ENCODE assay signal across 33 mouse cellular contexts in genomic region chr4:131805255-131805654, GRCm38 (mm10). TPM values are rescaled to one million over a fixed set of nuclear protein-coding genes. Genes with fewer than 3 reads are reported as not detected.
"Had no signal": no experiment of that assay in that cellular context is flagged by ENCODE, and none has a peak within 500 bp of the region (broad histone marks: within the 10 kb centered on the region; RNA-seq: fewer than 3 reads in every experiment).

No protein-coding gene starts in this region.

- H3K36me3 ChIP-seq: heart, embryonic 12.5 days; heart, embryonic 13.5 days; heart, embryonic 15.5 days; hindbrain, embryonic 12.5 days; hindbrain, embryonic 13.5 days; hindbrain, embryonic 15.5 days; intestine, embryonic 15.5 days had no signal

- H3K4me3 ChIP-seq: heart, embryonic 12.5 days; heart, embryonic 13.5 days; heart, embryonic 15.5 days; hindbrain, embryonic 10.5 days; hindbrain, embryonic 12.5 days; hindbrain, embryonic 13.5 days; hindbrain, embryonic 15.5 days; intestine, embryonic 15.5 days; kidney, embryonic 15.5 days; layer of hippocampus, adult 2 months; left cerebral cortex, adult 2 months had no signal

- H3K9ac ChIP-seq: heart, embryonic 12.5 days; heart, embryonic 13.5 days; heart, embryonic 15.5 days; hindbrain, embryonic 12.5 days; hindbrain, embryonic 13.5 days; hindbrain, embryonic 14.5 days; hindbrain, embryonic 15.5 days; intestine, embryonic 15.5 days; kidney, embryonic 15.5 days had no signal

- DNase-seq: heart, postnatal 10 days; heart, postnatal 14 days; heart, postnatal 36 days; heart, postnatal 4 days; kidney, adult 11 months; kidney, adult 18-20 months; kidney, adult 2 months; kidney, adult 8-10 months; kidney, adult 9 months; kidney, postnatal 10 days; kidney, postnatal 14 days; kidney, postnatal 25 days; kidney, postnatal 36 days; kidney, postnatal 4 days; layer of hippocampus, adult 9-11 months; layer of hippocampus, postnatal 36 days had no signal

- H3K27ac ChIP-seq: heart, embryonic 13.5 days; heart, embryonic 15.5 days; hindbrain, embryonic 10.5 days; hindbrain, embryonic 12.5 days; hindbrain, embryonic 13.5 days; hindbrain, embryonic 14.5 days; hindbrain, embryonic 15.5 days; hindbrain, postnatal 0 days; intestine, embryonic 15.5 days; kidney, embryonic 15.5 days; kidney, postnatal 0 days; layer of hippocampus, adult 2 months; left cerebral cortex, adult 2 months had no signal

- H3K4me2 ChIP-seq: heart, embryonic 11.5 days; heart, embryonic 12.5 days; heart, embryonic 13.5 days; heart, embryonic 15.5 days; hindbrain, embryonic 12.5 days; hindbrain, embryonic 13.5 days; hindbrain, embryonic 14.5 days; hindbrain, embryonic 15.5 days; intestine, embryonic 15.5 days; kidney, embryonic 15.5 days had no signal

- H3K4me1 ChIP-seq: heart, embryonic 12.5 days; heart, embryonic 13.5 days; heart, embryonic 15.5 days; hindbrain, embryonic 12.5 days; hindbrain, embryonic 13.5 days; hindbrain, embryonic 15.5 days had no signal

- H3K27me3 ChIP-seq: heart, embryonic 12.5 days; heart, embryonic 13.5 days; heart, embryonic 15.5 days; hindbrain, embryonic 12.5 days; hindbrain, embryonic 13.5 days; hindbrain, embryonic 15.5 days; intestine, embryonic 15.5 days; kidney, embryonic 15.5 days had no signal

- ATAC-seq: hindbrain, embryonic 16.5 days; inflammation-experienced regulatory T-cells, adult 6 months had no signal

- H3K9me3 ChIP-seq: heart, embryonic 12.5 days; heart, embryonic 13.5 days; heart, embryonic 15.5 days; hindbrain, embryonic 10.5 days; hindbrain, embryonic 12.5 days; hindbrain, embryonic 13.5 days; hindbrain, embryonic 15.5 days; intestine, embryonic 15.5 days; kidney, embryonic 15.5 days had no signal

RNA-seq across cellular contexts. Expression of gene Ptpru, which starts 32.8 kb away (rescaled TPM):
- polyA plus RNA-seq: inflammation-experienced regulatory T-cells, adult 6 months had no signal
